Mouse (Mus musculus) gastrocnemius, postnatal 36 days (tissue): ENCODE data around the gene Ccdc27. TPM values are rescaled to one million over a fixed set of nuclear protein-coding genes. Genes with fewer than 3 reads are reported as not detected.

Experiments used
- total RNA-seq, 2 experiments: library from RNA; stranded (reverse); gene quantifications; 2 replicates each; pipeline ENCODE4 v1.2.3; 2021

Gene Ccdc27
- total RNA-seq, 2 experiments from 2014 or later: not detected

Other genes starting within 250 kb of the Ccdc27 start
- gene A430005L14Rik, start 85.4 kb downstream of the Ccdc27 start, total RNA-seq: 10 to 100 TPM; 10.5 to 14.3 TPM
- gene Dffb, start 67.6 kb downstream of the Ccdc27 start, total RNA-seq: 1 to 10 TPM; 1.3 to 1.8 TPM
- gene Cep104, start 67.5 kb downstream of the Ccdc27 start, total RNA-seq: 10 to 100 TPM; 23.0 to 24.0 TPM
- gene Lrrc47, start 30.9 kb downstream of the Ccdc27 start, total RNA-seq: 10 to 100 TPM; 20.4 to 20.9 TPM
- gene Smim1, start 16.4 kb downstream of the Ccdc27 start, total RNA-seq: 1 to 10 TPM; 2.0 to 2.6 TPM
- not detected for gene Trp73, start 97.5 kb upstream of the Ccdc27 start, total RNA-seq
- 1 to 10 TPM; 7.0 to 8.7 TPM for gene Wrap73, start 99.7 kb upstream of the Ccdc27 start, total RNA-seq
- gene Tprgl, start 118.0 kb upstream of the Ccdc27 start, total RNA-seq: 10 to 100 TPM; 82.7 to 82.8 TPM
- under 1 TPM; 0.54 TPM for gene Megf6, start 128.1 kb upstream of the Ccdc27 start, total RNA-seq